Mouse (Mus musculus): Measurements from ENCODE around the gene Ppp1r36. TPM values are rescaled to one million over a fixed set of nuclear protein-coding genes. Genes with fewer than 3 reads are reported as not detected.

Ppp1r36 gene
- polyA plus RNA-seq, 1 experiment from 2014 or later: 2.8 TPM

DNA sequence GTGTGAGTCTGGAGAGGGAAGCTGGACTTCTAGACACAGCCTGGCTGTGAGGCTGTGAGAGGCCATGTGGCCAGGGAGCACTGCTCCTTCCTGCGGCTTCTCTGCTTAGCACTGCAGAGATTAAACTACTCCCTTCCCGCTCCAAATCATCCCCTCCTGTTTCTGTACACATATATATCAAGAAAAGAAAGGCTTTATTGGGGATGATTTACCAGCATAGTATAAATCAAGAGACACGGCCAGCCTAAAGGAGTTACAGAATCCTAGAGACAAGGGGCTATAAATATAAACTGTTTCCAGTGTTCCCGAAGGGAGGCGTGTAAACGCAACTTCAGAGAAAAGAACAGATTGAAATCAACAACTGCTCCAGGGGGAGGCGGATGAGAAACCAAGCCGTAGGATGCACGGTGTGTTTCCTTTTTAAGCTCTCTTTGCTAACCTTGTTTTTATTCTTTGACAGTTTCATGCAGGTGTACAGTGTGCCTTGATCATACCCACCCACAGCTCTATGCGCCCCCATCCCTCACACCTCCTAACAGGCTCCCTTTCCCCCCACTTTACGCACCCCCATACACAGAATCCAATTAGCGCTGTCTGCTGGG, 47.4 kb downstream of the Ppp1r36 start:
- DNase-seq (no peak), ATAC-seq (ENCODE audit: insufficient read depth) (no peak)

DNA sequence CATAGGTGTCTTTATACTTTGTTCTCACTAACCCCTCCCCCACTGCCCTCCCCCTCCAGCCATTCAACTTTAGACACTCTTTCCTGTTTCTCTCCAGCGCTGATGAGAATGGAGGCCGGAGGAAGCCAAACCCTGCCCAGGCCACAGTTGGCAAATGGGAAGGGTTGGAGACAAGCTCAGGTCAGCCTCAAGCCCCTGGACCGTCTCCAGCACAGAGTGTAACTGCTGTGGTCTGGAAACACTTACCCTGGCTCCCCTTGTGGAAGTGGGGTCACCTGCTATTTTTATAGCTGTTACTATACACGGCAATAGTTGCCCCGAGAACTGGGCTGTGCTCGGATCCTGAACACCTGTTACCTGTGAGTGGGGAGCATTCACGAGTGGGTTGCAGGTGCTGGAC, 49.3 kb downstream of the Ppp1r36 start:
- Histone ChIP-seq H3K27me3 (ENCODE audit: insufficient read depth, low read length) (no peaks in the 10 kb centered on the region), H3K4me3 (ENCODE audit: low read depth, low read length) (no peak overlapping the region), H3K4me2 (no peak overlapping the region), H3K9ac (no peak overlapping the region), H3K36me3 (ENCODE audit: insufficient read depth) (no peaks in the 10 kb centered on the region), H3K9me3 (ENCODE audit: low read depth, low read length) (no peaks in the 10 kb centered on the region), H3K4me1 (ENCODE audit: insufficient read depth) (no peaks in the 10 kb centered on the region), H3K27ac (ENCODE audit: low read depth) (no peak overlapping the region)
- no peak for ATAC-seq (ENCODE audit: insufficient read depth)
- DNase-seq: no peak
- TF ChIP-seq CTCF (IDR thresholded peaks at IDR 0.05; ENCODE audit: low read depth): no peak
- 72% methylated on average over 7 of the region's 7 CpGs for WGBS

More for the DNA sequence above, 47.4 kb downstream of the Ppp1r36 start:
- TF ChIP-seq CTCF (IDR thresholded peaks at IDR 0.05; ENCODE audit: low read depth): no peak
- WGBS: 50% methylated on average over 12 of the region's 12 CpGs
- Histone ChIP-seq H3K27ac (ENCODE audit: low read depth) (no peak overlapping the region), H3K4me2 (no peak overlapping the region), H3K9ac (no peak overlapping the region), H3K36me3 (ENCODE audit: insufficient read depth) (no peaks in the 10 kb centered on the region), H3K9me3 (ENCODE audit: low read depth, low read length) (no peaks in the 10 kb centered on the region), H3K27me3 (ENCODE audit: insufficient read depth, low read length) (no peaks in the 10 kb centered on the region), H3K4me3 (ENCODE audit: low read depth, low read length) (no peak overlapping the region), H3K4me1 (ENCODE audit: insufficient read depth) (no peaks in the 10 kb centered on the region)

DNA sequence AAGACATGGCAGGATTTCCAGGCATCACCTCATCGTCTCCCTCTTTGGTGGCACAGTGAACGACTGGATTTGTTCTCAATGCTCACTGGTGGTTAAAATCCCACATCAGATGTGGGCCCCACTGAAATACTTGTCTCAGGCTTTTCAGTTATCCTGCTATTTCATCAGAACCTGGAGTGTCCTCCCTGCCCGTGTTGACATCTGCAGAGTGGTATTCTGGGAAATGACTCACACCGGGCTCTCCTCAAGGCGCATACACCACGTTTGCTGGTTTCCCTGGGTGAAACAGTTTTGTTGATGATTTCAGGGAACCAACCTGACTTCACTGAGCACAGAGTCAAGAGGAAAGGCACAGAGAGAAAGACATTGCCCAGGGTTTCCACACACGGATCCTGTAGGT, 49.9 kb downstream of the Ppp1r36 start:
- Histone ChIP-seq H3K4me3 (ENCODE audit: low read depth, low read length) (no peak overlapping the region), H3K27ac (ENCODE audit: low read depth) (no peak overlapping the region), H3K27me3 (ENCODE audit: insufficient read depth, low read length) (no peaks in the 10 kb centered on the region), H3K4me2 (no peak overlapping the region), H3K4me1 (ENCODE audit: insufficient read depth) (no peaks in the 10 kb centered on the region), H3K9ac (no peak overlapping the region), H3K9me3 (ENCODE audit: low read depth, low read length) (no peaks in the 10 kb centered on the region), H3K36me3 (ENCODE audit: insufficient read depth) (no peaks in the 10 kb centered on the region)
- no peak for TF ChIP-seq CTCF (IDR thresholded peaks at IDR 0.05; ENCODE audit: low read depth)
- no peak for DNase-seq
- ATAC-seq (ENCODE audit: insufficient read depth): no peak
- 42% methylated on average over 7 of the region's 7 CpGs for WGBS

DNA sequence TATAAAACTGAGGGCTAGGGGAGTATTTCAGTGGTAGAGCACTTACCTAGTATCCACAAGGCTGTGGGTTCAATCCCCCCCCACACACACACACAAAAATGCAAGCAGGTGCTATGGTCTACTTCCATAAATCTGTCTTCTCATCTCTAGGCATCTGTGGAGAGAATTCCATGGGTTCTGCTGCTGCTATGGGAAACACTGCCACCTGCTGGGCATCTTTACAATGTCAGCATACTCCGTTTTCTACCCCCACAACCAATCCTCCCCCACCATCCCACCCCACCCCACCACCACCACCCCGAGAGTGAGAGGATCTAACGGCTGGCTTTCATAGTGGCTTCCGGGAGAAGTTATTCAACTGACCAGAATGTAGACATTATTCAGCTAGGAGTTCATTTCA, 54.7 kb downstream of the Ppp1r36 start:
- ATAC-seq (ENCODE audit: insufficient read depth) (peak; percentile 41; the same call in 1 of the 2 replicates), DNase-seq (peak; percentile 87)
- Histone ChIP-seq H3K9ac (no peak overlapping the region), H3K4me2 (no peak overlapping the region), H3K36me3 (ENCODE audit: insufficient read depth) (no peaks in the 10 kb centered on the region), H3K4me3 (ENCODE audit: low read depth, low read length) (no peak overlapping the region), H3K27ac (ENCODE audit: low read depth) (no peak overlapping the region), H3K4me1 (ENCODE audit: insufficient read depth) (no peaks in the 10 kb centered on the region), H3K9me3 (ENCODE audit: low read depth, low read length) (no peaks in the 10 kb centered on the region), H3K27me3 (ENCODE audit: insufficient read depth, low read length) (no peaks in the 10 kb centered on the region)
- WGBS: 3% methylated on average over 4 of the region's 4 CpGs
- peak; percentile 77 for TF ChIP-seq CTCF (IDR thresholded peaks at IDR 0.05; ENCODE audit: low read depth)

DNA sequence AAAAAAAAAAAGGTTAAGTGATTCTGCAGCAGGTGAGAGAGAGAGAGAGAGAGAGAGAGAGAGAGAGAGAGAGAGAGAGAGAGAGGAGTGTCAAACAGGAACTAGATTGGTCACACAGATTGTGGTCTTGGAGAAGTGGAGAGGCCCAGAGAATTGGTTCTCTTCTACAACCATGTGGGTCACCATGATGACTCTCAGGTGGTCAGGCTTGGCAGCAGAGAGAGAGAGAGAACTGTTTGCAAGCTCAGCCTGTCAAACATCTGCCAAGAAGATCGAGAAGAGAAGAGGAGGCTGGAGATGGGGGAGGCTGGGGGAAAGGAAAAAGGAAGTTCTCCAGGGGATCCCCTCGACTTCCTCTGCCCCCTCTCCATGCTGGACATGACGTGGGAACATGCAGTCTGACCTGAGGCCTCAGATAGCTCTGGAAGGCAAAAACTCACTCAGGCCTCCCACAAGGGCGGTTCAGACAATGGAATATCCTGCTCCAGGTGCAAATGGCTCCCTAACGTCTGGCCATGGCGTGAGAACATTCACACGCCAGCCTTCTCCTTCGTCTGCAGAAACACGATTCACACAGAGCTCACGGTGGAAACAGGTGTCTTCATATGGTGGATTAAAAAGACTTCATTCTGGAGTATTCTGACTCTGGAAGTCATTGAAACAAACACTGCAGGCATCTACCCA, 56.4 kb downstream of the Ppp1r36 start:
- WGBS: 61% methylated on average over 10 of the region's 10 CpGs
- Histone ChIP-seq H3K27me3 (ENCODE audit: insufficient read depth, low read length) (no peaks in the 10 kb centered on the region), H3K4me2 (no peak overlapping the region), H3K27ac (ENCODE audit: low read depth) (no peak overlapping the region), H3K4me1 (ENCODE audit: insufficient read depth) (peaks cover 7% of the 10 kb centered on the region), H3K4me3 (ENCODE audit: low read depth, low read length) (no peak overlapping the region), H3K9ac (no peak overlapping the region), H3K36me3 (ENCODE audit: insufficient read depth) (no peaks in the 10 kb centered on the region), H3K9me3 (ENCODE audit: low read depth, low read length) (no peaks in the 10 kb centered on the region)
- DNase-seq: no peak
- no peak for TF ChIP-seq CTCF (IDR thresholded peaks at IDR 0.05; ENCODE audit: low read depth)
- ATAC-seq (ENCODE audit: insufficient read depth): no peak

DNA sequence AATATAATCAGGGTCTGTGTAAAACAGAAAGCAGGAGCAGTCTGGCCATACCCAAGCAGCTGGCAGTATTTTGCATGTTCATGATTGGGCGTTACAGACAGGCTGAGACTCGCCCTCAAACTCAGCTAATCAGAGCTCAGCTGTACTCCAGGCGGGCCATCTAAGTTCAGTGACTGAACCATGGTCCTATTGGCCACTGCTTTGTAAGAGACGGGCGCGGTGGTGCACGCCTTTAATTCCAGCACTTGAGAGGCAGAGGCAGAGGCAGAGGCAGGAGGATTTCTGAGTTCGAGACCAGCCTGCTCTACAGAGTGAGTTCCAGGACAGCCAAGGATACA, 56.9 kb downstream of the Ppp1r36 start:
- ATAC-seq (ENCODE audit: insufficient read depth) (no peak), DNase-seq (no peak)
- no peaks in the 10 kb centered on the region for H3K27me3 ChIP-seq (ENCODE audit: insufficient read depth, low read length)
- no peak overlapping the region for H3K4me3 ChIP-seq (ENCODE audit: low read depth, low read length)
- no peaks in the 10 kb centered on the region for H3K36me3 ChIP-seq (ENCODE audit: insufficient read depth)
- TF ChIP-seq CTCF (IDR thresholded peaks at IDR 0.05; ENCODE audit: low read depth): no peak
- H3K4me1 ChIP-seq (ENCODE audit: insufficient read depth): peaks cover 10% of the 10 kb centered on the region
- 78% methylated on average over 8 of the region's 8 CpGs for WGBS
- no peak overlapping the region for H3K27ac ChIP-seq (ENCODE audit: low read depth)
- no peak overlapping the region for H3K4me2 ChIP-seq
- no peak overlapping the region for H3K9ac ChIP-seq
- no peaks in the 10 kb centered on the region for H3K9me3 ChIP-seq (ENCODE audit: low read depth, low read length)

DNA sequence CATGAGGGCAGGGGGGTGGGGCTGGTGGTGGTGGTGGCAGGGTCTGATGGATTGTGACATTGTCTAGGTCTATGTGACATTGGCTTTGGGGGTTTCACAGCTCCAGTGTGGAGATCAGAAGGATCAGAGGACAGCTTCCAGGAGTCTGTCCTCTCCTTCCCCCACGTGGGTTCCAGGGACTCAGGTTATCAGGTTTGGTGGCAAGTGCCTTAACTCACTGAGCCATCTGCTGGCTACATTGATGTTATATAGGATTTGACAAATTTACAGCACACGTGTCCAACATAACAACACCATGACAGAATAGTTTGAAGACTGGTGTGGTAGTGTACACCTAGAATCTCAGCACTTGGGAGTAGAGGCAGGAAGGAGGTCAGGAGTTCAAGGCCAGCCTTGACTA, 57.5 kb downstream of the Ppp1r36 start:
- no peak for TF ChIP-seq CTCF (IDR thresholded peaks at IDR 0.05; ENCODE audit: low read depth)
- Histone ChIP-seq H3K4me1 (ENCODE audit: insufficient read depth) (peaks cover 10% of the 10 kb centered on the region), H3K36me3 (ENCODE audit: insufficient read depth) (no peaks in the 10 kb centered on the region), H3K9ac (no peak overlapping the region), H3K4me2 (no peak overlapping the region), H3K4me3 (ENCODE audit: low read depth, low read length) (no peak overlapping the region), H3K9me3 (ENCODE audit: low read depth, low read length) (no peaks in the 10 kb centered on the region), H3K27ac (ENCODE audit: low read depth) (no peak overlapping the region), H3K27me3 (ENCODE audit: insufficient read depth, low read length) (no peaks in the 10 kb centered on the region)
- ATAC-seq (ENCODE audit: insufficient read depth) (no peak), DNase-seq (no peak)
- WGBS: 41% methylated on average over 2 of the region's 2 CpGs

All from lung, embryonic 14.5 days (tissue).